12 mouse cellular contexts compared by ENCODE assay signal in the genomic region with DNA sequence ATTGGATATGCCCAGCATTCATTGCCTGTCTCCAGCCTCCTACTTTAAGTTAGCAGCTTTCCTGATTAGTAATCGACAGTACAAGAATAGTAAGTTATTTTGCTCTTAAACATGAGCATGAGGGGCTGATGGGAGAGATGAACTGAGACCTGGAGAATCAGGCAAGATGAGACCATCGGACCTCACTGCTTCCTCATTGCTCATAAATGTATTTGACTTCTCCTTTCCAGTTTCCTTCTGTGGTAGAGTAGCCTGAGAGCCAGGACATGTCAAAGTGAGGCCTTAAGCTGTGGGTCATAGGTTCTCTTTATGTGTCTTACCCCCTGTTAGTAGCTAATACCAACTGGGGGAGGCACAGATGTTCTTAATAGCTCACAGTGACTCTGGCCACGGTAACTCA. TPM values are rescaled to one million over a fixed set of nuclear protein-coding genes. Genes with fewer than 3 reads are reported as not detected.
DNase-seq lines count a peak whose midpoint lies in the region; ATAC-seq lines count a peak whose summit lies in the region.
"Had no signal": no experiment of that assay in that cellular context is flagged by ENCODE, and none has a peak within 500 bp of the region (broad histone marks: within the 10 kb centered on the region; RNA-seq: fewer than 3 reads in every experiment).

No protein-coding gene starts in this region.

- ATAC-seq in liver, embryonic 13.5 days (ENCODE audit: low read depth): no peak
- no peak for ATAC-seq in forebrain, embryonic 13.5 days
- ATAC-seq in forebrain, embryonic 16.5 days: no peak

- WGBS in heart, embryonic 10.5 days: 85% methylated on average over 3 of the region's 3 CpGs
- 36% methylated on average over 3 of the region's 3 CpGs for WGBS in liver, embryonic 13.5 days (ENCODE audit: insufficient replicate concordance)
- 95% methylated on average over 3 of the region's 3 CpGs for WGBS in forebrain, embryonic 13.5 days
- 93% methylated on average over 3 of the region's 3 CpGs for WGBS in forebrain, embryonic 16.5 days

- no peak overlapping the region for H3K4me3 ChIP-seq in heart, embryonic 10.5 days
- peak overlapping the region; percentile 28; the same call in 1 of the 2 replicates for H3K4me3 ChIP-seq in liver, embryonic 13.5 days (replicated peaks)
- no peak overlapping the region for H3K4me3 ChIP-seq in forebrain, embryonic 13.5 days
- H3K4me3 ChIP-seq in forebrain, embryonic 16.5 days (replicated peaks; ENCODE audit: low read length): no peak overlapping the region
- H3K4me3 ChIP-seq: hindbrain, embryonic 12.5 days had no signal

- peaks cover 24% of the 10 kb centered on the region for H3K36me3 ChIP-seq in heart, embryonic 10.5 days
- peaks cover 23% of the 10 kb centered on the region for H3K36me3 ChIP-seq in liver, embryonic 13.5 days
- H3K36me3 ChIP-seq in splenic B cell, adult 2 months (ENCODE audit: control insufficient read depth, insufficient read depth, low read length, poor library complexity, severe bottlenecking): peaks cover 5% of the 10 kb centered on the region; the same call in 1 of the 2 replicates
- H3K36me3 ChIP-seq in forebrain, embryonic 13.5 days (ENCODE audit: poor library complexity, severe bottlenecking): peaks cover 25% of the 10 kb centered on the region
- peaks cover 12% of the 10 kb centered on the region for H3K36me3 ChIP-seq in forebrain, embryonic 16.5 days (ENCODE audit: control insufficient read depth, insufficient read depth)

- H3K9ac ChIP-seq in liver, embryonic 13.5 days: no peak overlapping the region
- no peak overlapping the region for H3K9ac ChIP-seq in forebrain, embryonic 13.5 days
- no peak overlapping the region for H3K9ac ChIP-seq in forebrain, embryonic 16.5 days (replicated peaks; ENCODE audit: low read depth, low read length)
- H3K9ac ChIP-seq: hindbrain, embryonic 12.5 days had no signal

- peak; percentile 92 for DNase-seq in heart, adult 11 months
- DNase-seq in heart, embryonic 10.5 days (ENCODE audit: low spot score): no peak
- peak; percentile 33 for DNase-seq in lung, postnatal 36 days
- DNase-seq in lung, postnatal 10 days: no peak
- DNase-seq in liver, embryonic 13.5 days: no peak
- peak; percentile 72 for DNase-seq in splenic B cell, adult 2 months (ENCODE audit: low read depth, low spot score)
- DNase-seq: adrenal gland, adult 2 months; kidney, adult 9 months; lung, postnatal 4 days had no signal

- no peaks in the 10 kb centered on the region for H3K4me1 ChIP-seq in heart, embryonic 10.5 days
- H3K4me1 ChIP-seq in liver, embryonic 13.5 days (replicated peaks): peaks cover 12% of the 10 kb centered on the region
- H3K4me1 ChIP-seq in forebrain, embryonic 13.5 days: no peaks in the 10 kb centered on the region
- H3K4me1 ChIP-seq in forebrain, embryonic 16.5 days (replicated peaks; ENCODE audit: control insufficient read depth, insufficient read depth, low read length): no peaks in the 10 kb centered on the region
- H3K4me1 ChIP-seq: hindbrain, embryonic 12.5 days had no signal

- peak overlapping the region; percentile 44 for H3K4me2 ChIP-seq in liver, embryonic 13.5 days
- H3K4me2 ChIP-seq in forebrain, embryonic 13.5 days: no peak overlapping the region
- H3K4me2 ChIP-seq in forebrain, embryonic 16.5 days (ENCODE audit: low read length): no peak overlapping the region
- H3K4me2 ChIP-seq: hindbrain, embryonic 12.5 days had no signal

- H3K27me3 ChIP-seq in heart, embryonic 10.5 days (ENCODE audit: insufficient read depth, poor library complexity, severe bottlenecking): no peaks in the 10 kb centered on the region
- no peaks in the 10 kb centered on the region for H3K27me3 ChIP-seq in liver, embryonic 13.5 days
- H3K27me3 ChIP-seq in splenic B cell, adult 2 months (ENCODE audit: control insufficient read depth, insufficient read depth, low read length, poor library complexity, severe bottlenecking): no peaks in the 10 kb centered on the region
- H3K27me3 ChIP-seq in forebrain, embryonic 13.5 days: no peaks in the 10 kb centered on the region
- H3K27me3 ChIP-seq in forebrain, embryonic 16.5 days (replicated peaks; ENCODE audit: control insufficient read depth, insufficient read depth, low read length): no peaks in the 10 kb centered on the region
- H3K27me3 ChIP-seq: hindbrain, embryonic 12.5 days had no signal

- no peak overlapping the region for H3K27ac ChIP-seq in heart, embryonic 10.5 days
- H3K27ac ChIP-seq in liver, embryonic 13.5 days: no peak overlapping the region
- H3K27ac ChIP-seq in forebrain, embryonic 13.5 days: no peak overlapping the region
- no peak overlapping the region for H3K27ac ChIP-seq in forebrain, embryonic 16.5 days (ENCODE audit: low read length)
- H3K27ac ChIP-seq: hindbrain, embryonic 12.5 days had no signal

- H3K9me3 ChIP-seq in heart, embryonic 10.5 days: no peaks in the 10 kb centered on the region
- no peaks in the 10 kb centered on the region for H3K9me3 ChIP-seq in liver, embryonic 13.5 days (replicated peaks)
- H3K9me3 ChIP-seq in forebrain, embryonic 13.5 days (replicated peaks): no peaks in the 10 kb centered on the region
- no peaks in the 10 kb centered on the region for H3K9me3 ChIP-seq in forebrain, embryonic 16.5 days (ENCODE audit: control insufficient read depth, low read length)
- H3K9me3 ChIP-seq: hindbrain, embryonic 12.5 days had no signal

RNA-seq across cellular contexts. Expression of a gene that starts 1.0 kb away (rescaled TPM):
- 2.2 and 3.8 TPM in 2 replicates for polyA plus RNA-seq in heart, embryonic 10.5 days (2016; fragmentation: Nextera tagmentation; extraction: Ambion mirVana)
- polyA plus RNA-seq in liver, embryonic 13.5 days (2015; fragmentation: Nextera tagmentation; extraction: Ambion mirVana): 12.3 and 12.6 TPM in 2 replicates
- 1.5 and 1.7 TPM in 2 replicates for polyA plus RNA-seq in forebrain, embryonic 13.5 days (2015; fragmentation: Nextera tagmentation; extraction: Ambion mirVana)
- 1.4 and 2.3 TPM in 2 replicates for polyA plus RNA-seq in forebrain, embryonic 16.5 days (2015; fragmentation: Nextera tagmentation; extraction: Ambion mirVana)

RNA-seq across cellular contexts. Expression of a gene that starts 54.5 kb away (rescaled TPM):
- polyA plus RNA-seq in heart, embryonic 10.5 days (2016; fragmentation: Nextera tagmentation; extraction: Ambion mirVana): 3.7 and 6.9 TPM in 2 replicates
- polyA plus RNA-seq in liver, embryonic 13.5 days (2015; fragmentation: Nextera tagmentation; extraction: Ambion mirVana): not detected in 2 replicates
- 0.05 and 0.13 TPM in 2 replicates for polyA plus RNA-seq in forebrain, embryonic 13.5 days (2015; fragmentation: Nextera tagmentation; extraction: Ambion mirVana)
- 0.08 and 0.15 TPM in 2 replicates for polyA plus RNA-seq in forebrain, embryonic 16.5 days (2015; fragmentation: Nextera tagmentation; extraction: Ambion mirVana)

Comparison
In these comparisons a context has a peak if more than half of its experiments do, and no peak if none do; other contexts are left out.
1. DNase-seq: peak in heart, adult 11 months (single experiment), lung, postnatal 36 days (single experiment) and splenic B cell, adult 2 months (single experiment); none in heart, embryonic 10.5 days (single experiment), lung, postnatal 10 days (single experiment) and liver, embryonic 13.5 days (single experiment).